Mouse (Mus musculus): ENCODE measurements around the gene Wipi1. TPM values are rescaled to one million over a fixed set of nuclear protein-coding genes. Genes with fewer than 3 reads are reported as not detected.

Gene Wipi1
- polyA plus RNA-seq, 1 experiment from 2014 or later = 18.2 TPM

DNA sequence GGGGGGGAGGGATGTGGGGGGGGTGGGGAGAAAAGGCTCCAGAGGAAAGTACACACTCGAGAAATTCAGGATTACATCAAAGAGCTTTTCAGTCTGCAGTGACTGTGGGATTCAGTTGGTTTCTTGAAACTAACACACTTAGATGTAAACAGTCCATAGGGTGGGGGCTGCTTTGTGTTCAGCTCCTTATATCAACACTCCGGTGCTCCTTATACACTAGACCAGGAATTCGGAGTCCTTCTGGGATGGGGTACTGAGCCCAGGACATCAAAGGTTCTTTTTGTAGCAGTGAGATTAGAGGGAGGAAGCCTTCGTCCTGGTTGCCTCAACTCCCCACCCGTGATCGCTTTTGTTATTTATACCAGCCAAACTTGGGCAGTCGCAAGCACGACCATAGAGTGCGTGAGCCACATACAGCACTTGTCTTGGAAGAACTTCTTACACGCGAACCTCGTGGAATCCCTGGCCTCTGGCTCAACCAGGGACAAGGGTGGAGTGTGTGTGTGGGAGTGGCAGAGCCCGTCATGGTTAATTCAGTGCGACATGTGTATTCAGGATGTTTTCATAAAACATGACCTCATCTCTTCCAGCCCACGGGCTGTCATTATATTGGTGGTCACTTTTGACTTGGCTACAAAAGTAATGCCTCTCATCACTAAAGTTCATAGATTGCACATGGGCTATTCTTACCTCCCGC is 65.3 kb downstream of the Wipi1 start:
- DNase-seq (ENCODE audit: low spot score) (no peak), ATAC-seq (replicated peaks; ENCODE audit: low FRiP score, low TSS enrichment, low read depth) (no peak)
- Histone ChIP-seq H3K27me3 (replicated peaks; ENCODE audit: control insufficient read depth, insufficient read depth, low read length) (no peaks in the 10 kb centered on the region), H3K4me1 (replicated peaks; ENCODE audit: control insufficient read depth, insufficient read depth, low read length) (0 out of 2 replicates have a peak, but pooled peaks cover 7% of the 10 kb centered on the region), H3K4me3 (ENCODE audit: low read depth, low read length) (no peak overlapping the region), H3K9ac (ENCODE audit: low read length) (no peak overlapping the region), H3K4me2 (ENCODE audit: low read length) (no peak overlapping the region), H3K27ac (ENCODE audit: low read depth) (no peak overlapping the region), H3K36me3 (ENCODE audit: control insufficient read depth, insufficient read depth, low read length) (no peaks in the 10 kb centered on the region), H3K9me3 (ENCODE audit: control insufficient read depth, low read length) (no peaks in the 10 kb centered on the region)
- 50% methylated on average over 16 of the region's 16 CpGs for WGBS

DNA sequence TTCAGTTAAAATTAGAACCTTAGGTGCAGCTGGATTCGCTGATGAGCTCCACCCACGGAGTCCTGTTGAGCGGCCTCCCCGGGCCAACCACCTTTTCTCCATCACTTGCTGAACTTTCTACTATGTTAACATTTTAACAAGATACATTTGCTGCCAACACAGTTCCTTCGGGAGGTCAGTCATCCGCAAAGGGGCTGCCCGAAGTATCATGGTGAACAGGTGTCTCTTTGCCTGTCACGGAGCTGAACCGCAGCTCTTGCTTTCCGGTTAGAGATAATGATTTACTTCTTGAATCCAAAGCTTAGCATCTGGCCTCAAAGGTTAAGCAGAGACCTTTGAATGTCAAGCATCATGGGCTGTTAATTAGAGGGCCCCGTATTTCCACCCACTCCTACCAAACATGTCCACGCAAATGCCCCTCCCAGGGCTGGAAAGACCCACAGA is 66.0 kb downstream of the Wipi1 start:
- DNase-seq (ENCODE audit: low spot score) (no peak), ATAC-seq (replicated peaks; ENCODE audit: low FRiP score, low TSS enrichment, low read depth) (no peak)
- Histone ChIP-seq H3K9me3 (ENCODE audit: control insufficient read depth, low read length) (no peaks in the 10 kb centered on the region), H3K4me1 (replicated peaks; ENCODE audit: control insufficient read depth, insufficient read depth, low read length) (0 out of 2 replicates have a peak, but pooled peaks cover 7% of the 10 kb centered on the region), H3K9ac (ENCODE audit: low read length) (no peak overlapping the region), H3K4me2 (ENCODE audit: low read length) (no peak overlapping the region), H3K27me3 (replicated peaks; ENCODE audit: control insufficient read depth, insufficient read depth, low read length) (no peaks in the 10 kb centered on the region), H3K27ac (ENCODE audit: low read depth) (no peak overlapping the region), H3K4me3 (ENCODE audit: low read depth, low read length) (no peak overlapping the region), H3K36me3 (ENCODE audit: control insufficient read depth, insufficient read depth, low read length) (no peaks in the 10 kb centered on the region)
- 30% methylated on average over 12 of the region's 12 CpGs for WGBS

DNA sequence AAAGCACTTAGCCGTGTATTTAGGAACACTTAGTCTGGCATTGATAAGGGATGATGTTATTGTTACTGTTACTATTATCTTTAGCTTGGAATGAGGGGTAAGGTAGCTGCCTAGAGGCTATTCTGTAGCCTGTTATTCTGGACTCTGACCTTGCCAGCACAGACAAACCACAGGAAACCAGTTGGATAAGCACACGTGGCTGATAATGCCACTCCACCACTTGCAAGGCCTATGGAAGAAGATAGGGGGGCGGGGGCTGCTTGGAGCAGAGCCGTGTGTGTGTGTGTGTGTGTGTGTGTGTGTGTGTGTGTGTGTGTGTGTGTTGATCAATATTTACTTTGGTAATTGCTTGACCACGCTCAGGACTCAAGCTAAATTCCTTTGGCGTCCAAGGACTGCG is 66.5 kb downstream of the Wipi1 start:
- WGBS = 51% methylated on average over 7 of the region's 7 CpGs
- ATAC-seq (replicated peaks; ENCODE audit: low FRiP score, low TSS enrichment, low read depth) = peak; percentile 56; the same call in 1 of the 2 replicates
- H3K27ac ChIP-seq (ENCODE audit: low read depth) = no peak overlapping the region
- H3K36me3 ChIP-seq (ENCODE audit: control insufficient read depth, insufficient read depth, low read length) = no peaks in the 10 kb centered on the region
- H3K4me1 ChIP-seq (replicated peaks; ENCODE audit: control insufficient read depth, insufficient read depth, low read length) = 0 out of 2 replicates have a peak, but pooled peaks cover 7% of the 10 kb centered on the region
- no peak overlapping the region for H3K4me3 ChIP-seq (ENCODE audit: low read depth, low read length)
- H3K4me2 ChIP-seq (ENCODE audit: low read length) = no peak overlapping the region
- no peaks in the 10 kb centered on the region for H3K27me3 ChIP-seq (replicated peaks; ENCODE audit: control insufficient read depth, insufficient read depth, low read length)
- DNase-seq (ENCODE audit: low spot score) = no peak
- no peaks in the 10 kb centered on the region for H3K9me3 ChIP-seq (ENCODE audit: control insufficient read depth, low read length)
- H3K9ac ChIP-seq (ENCODE audit: low read length) = no peak overlapping the region

DNA sequence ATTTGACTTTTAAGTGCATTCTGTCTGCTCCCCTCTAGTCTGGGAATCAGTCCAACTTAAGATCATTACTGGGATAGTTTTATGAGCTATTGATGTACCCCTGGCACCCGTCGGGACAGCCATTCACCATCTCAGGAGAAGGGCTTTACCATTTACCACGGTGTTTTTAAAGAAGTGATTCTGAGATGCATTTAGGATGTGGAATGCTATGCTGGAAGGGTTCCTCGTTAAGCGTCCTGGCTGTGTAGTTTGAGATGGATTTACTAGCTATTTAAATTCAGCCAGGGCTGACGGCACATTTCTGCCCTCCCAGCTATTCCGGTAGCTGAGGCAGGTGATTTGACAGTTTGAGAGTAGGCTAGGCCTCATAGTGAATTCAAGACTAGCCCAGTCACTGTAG is 67.3 kb downstream of the Wipi1 start:
- Histone ChIP-seq H3K9ac (ENCODE audit: low read length) (no peak overlapping the region), H3K27ac (ENCODE audit: low read depth) (no peak overlapping the region), H3K9me3 (ENCODE audit: control insufficient read depth, low read length) (no peaks in the 10 kb centered on the region), H3K4me1 (replicated peaks; ENCODE audit: control insufficient read depth, insufficient read depth, low read length) (0 out of 2 replicates have a peak, but pooled peaks cover 7% of the 10 kb centered on the region), H3K4me2 (ENCODE audit: low read length) (no peak overlapping the region), H3K36me3 (ENCODE audit: control insufficient read depth, insufficient read depth, low read length) (no peaks in the 10 kb centered on the region), H3K27me3 (replicated peaks; ENCODE audit: control insufficient read depth, insufficient read depth, low read length) (no peaks in the 10 kb centered on the region), H3K4me3 (ENCODE audit: low read depth, low read length) (no peak overlapping the region)
- ATAC-seq (replicated peaks; ENCODE audit: low FRiP score, low TSS enrichment, low read depth) (no peak), DNase-seq (ENCODE audit: low spot score) (no peak)
- 61% methylated on average over 7 of the region's 7 CpGs for WGBS

DNA sequence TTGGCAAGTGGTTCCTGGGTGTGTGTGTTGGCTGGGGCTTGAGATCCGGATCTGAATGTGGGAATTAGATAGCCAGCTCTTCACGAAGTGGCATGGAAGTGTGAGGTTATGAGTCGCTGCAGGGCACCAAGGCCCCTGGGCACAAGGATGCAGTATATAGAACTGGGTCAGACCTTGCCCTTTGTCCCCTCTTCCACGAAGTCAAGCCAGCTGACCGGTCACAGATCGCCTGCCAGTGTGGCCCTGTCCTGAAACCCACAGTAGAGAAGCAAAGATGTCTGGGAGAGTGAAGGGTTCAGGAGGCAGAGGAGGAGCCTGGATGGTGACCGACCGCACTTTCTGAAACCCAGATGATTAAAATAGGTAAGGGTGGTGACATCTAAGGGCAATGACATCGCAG is 68.3 kb downstream of the Wipi1 start:
- no peak overlapping the region for H3K4me2 ChIP-seq (ENCODE audit: low read length)
- 0 out of 2 replicates have a peak, but pooled peaks cover 7% of the 10 kb centered on the region for H3K4me1 ChIP-seq (replicated peaks; ENCODE audit: control insufficient read depth, insufficient read depth, low read length)
- H3K9ac ChIP-seq (ENCODE audit: low read length) = no peak overlapping the region
- no peaks in the 10 kb centered on the region for H3K27me3 ChIP-seq (replicated peaks; ENCODE audit: control insufficient read depth, insufficient read depth, low read length)
- WGBS = 84% methylated on average over 9 of the region's 9 CpGs
- H3K4me3 ChIP-seq (ENCODE audit: low read depth, low read length) = no peak overlapping the region
- no peak for DNase-seq (ENCODE audit: low spot score)
- no peak overlapping the region for H3K27ac ChIP-seq (ENCODE audit: low read depth)
- no peaks in the 10 kb centered on the region for H3K9me3 ChIP-seq (ENCODE audit: control insufficient read depth, low read length)
- no peak for ATAC-seq (replicated peaks; ENCODE audit: low FRiP score, low TSS enrichment, low read depth)
- no peaks in the 10 kb centered on the region for H3K36me3 ChIP-seq (ENCODE audit: control insufficient read depth, insufficient read depth, low read length)

DNA sequence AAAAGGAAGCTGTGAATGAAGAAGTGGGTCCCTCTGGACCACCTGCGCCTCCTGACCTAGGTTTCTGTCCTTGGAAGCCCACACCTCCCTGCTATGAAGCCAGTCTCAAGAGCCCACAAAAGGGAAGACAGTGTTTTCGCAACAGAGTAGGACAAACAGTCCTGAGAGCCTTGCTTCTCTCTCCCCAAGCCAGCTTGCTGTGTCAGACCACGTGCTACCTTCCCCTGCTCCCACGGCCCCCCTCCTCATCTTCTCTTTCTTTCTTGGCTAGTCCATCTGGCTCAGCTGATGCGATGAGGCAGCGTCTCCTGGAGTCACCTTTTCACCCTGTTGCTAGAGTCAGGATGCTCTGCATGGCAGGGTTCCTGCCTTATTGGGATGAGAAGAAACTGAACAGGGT is 72.5 kb downstream of the Wipi1 start:
- ATAC-seq (replicated peaks; ENCODE audit: low FRiP score, low TSS enrichment, low read depth) (no peak), DNase-seq (ENCODE audit: low spot score) (no peak)
- H3K4me1 ChIP-seq (replicated peaks; ENCODE audit: control insufficient read depth, insufficient read depth, low read length) = no peaks in the 10 kb centered on the region
- H3K4me3 ChIP-seq (ENCODE audit: low read depth, low read length) = no peak overlapping the region
- no peaks in the 10 kb centered on the region for H3K9me3 ChIP-seq (ENCODE audit: control insufficient read depth, low read length)
- no peak overlapping the region for H3K9ac ChIP-seq (ENCODE audit: low read length)
- H3K4me2 ChIP-seq (ENCODE audit: low read length) = no peak overlapping the region
- H3K27ac ChIP-seq (ENCODE audit: low read depth) = no peak overlapping the region
- no peaks in the 10 kb centered on the region for H3K36me3 ChIP-seq (ENCODE audit: control insufficient read depth, insufficient read depth, low read length)
- no peaks in the 10 kb centered on the region for H3K27me3 ChIP-seq (replicated peaks; ENCODE audit: control insufficient read depth, insufficient read depth, low read length)
- 47% methylated on average over 6 of the region's 6 CpGs for WGBS

DNA sequence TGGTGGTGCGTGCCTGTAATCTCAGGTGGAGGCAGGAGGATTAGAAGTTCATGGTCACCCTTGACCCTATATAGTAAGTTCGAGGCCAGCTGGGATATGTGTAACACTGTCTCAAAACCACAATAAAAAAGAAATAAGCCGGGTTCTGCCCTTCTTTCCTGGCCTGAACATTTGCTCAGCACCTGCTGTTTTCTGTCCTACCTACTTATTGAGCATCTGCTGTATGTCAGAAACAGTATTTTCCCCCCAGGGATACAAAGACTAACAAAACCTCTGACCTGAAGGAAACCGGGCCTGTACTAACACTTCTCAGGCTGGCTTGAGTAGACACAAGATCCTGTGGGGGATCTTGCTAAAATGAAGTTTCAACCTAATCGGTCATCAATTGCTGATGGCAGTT is 74.8 kb downstream of the Wipi1 start:
- Histone ChIP-seq H3K27me3 (replicated peaks; ENCODE audit: control insufficient read depth, insufficient read depth, low read length) (no peaks in the 10 kb centered on the region), H3K4me3 (ENCODE audit: low read depth, low read length) (no peak overlapping the region), H3K9ac (ENCODE audit: low read length) (no peak overlapping the region), H3K4me1 (replicated peaks; ENCODE audit: control insufficient read depth, insufficient read depth, low read length) (no peaks in the 10 kb centered on the region), H3K9me3 (ENCODE audit: control insufficient read depth, low read length) (no peaks in the 10 kb centered on the region), H3K4me2 (ENCODE audit: low read length) (no peak overlapping the region), H3K27ac (ENCODE audit: low read depth) (no peak overlapping the region), H3K36me3 (ENCODE audit: control insufficient read depth, insufficient read depth, low read length) (no peaks in the 10 kb centered on the region)
- DNase-seq (ENCODE audit: low spot score) (no peak), ATAC-seq (replicated peaks; ENCODE audit: low FRiP score, low TSS enrichment, low read depth) (no peak)
- WGBS = 59% methylated on average over 5 of the region's 5 CpGs

DNA sequence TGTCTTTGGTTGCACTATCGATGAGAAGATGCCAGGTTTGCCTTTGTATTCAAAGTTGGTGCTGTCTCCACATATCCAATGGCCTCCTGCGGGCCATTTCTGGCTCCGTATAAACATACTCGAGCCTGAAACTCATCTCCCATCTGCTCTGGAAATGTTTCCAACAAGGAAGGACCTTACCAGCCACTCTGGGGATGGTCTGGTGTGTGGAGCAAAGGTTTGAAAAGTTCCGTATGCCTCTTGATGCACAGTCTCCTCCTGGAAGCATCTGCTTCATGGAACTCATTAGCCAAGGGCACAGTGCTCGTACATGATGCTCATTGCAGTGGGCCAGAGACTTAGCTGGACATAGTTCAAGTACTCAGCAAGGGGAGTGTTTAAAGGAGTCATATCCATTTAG is 75.8 kb downstream of the Wipi1 start:
- WGBS = 84% methylated on average over 6 of the region's 6 CpGs
- no peak overlapping the region for H3K4me2 ChIP-seq (ENCODE audit: low read length)
- H3K9ac ChIP-seq (ENCODE audit: low read length) = no peak overlapping the region
- no peaks in the 10 kb centered on the region for H3K36me3 ChIP-seq (ENCODE audit: control insufficient read depth, insufficient read depth, low read length)
- DNase-seq (ENCODE audit: low spot score) (no peak), ATAC-seq (replicated peaks; ENCODE audit: low FRiP score, low TSS enrichment, low read depth) (no peak)
- H3K4me1 ChIP-seq (replicated peaks; ENCODE audit: control insufficient read depth, insufficient read depth, low read length) = no peaks in the 10 kb centered on the region
- H3K4me3 ChIP-seq (ENCODE audit: low read depth, low read length) = no peak overlapping the region
- no peaks in the 10 kb centered on the region for H3K27me3 ChIP-seq (replicated peaks; ENCODE audit: control insufficient read depth, insufficient read depth, low read length)
- H3K9me3 ChIP-seq (ENCODE audit: control insufficient read depth, low read length) = no peaks in the 10 kb centered on the region
- H3K27ac ChIP-seq (ENCODE audit: low read depth) = no peak overlapping the region

DNA sequence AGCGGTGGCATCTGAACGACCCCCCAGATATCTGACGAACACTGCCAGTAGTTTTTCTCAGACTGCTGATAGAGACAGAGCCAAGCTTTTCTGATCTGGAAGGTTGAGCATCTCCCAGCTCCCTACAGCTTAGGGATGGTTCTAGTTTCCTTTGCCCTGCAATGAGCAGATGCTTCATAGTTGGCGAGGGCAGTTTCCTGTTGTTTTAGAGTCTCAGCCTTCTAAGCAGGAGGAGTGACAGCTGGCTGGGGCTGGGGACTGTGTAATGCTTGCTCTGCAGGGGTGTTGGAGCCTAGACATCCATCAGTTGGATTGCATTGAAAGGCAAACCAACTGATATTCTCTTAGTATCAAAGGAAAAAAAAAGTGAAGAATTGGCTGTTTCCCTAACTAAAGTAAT is 81.7 kb downstream of the Wipi1 start:
- H3K9me3 ChIP-seq (ENCODE audit: control insufficient read depth, low read length) = no peaks in the 10 kb centered on the region
- no peaks in the 10 kb centered on the region for H3K4me1 ChIP-seq (replicated peaks; ENCODE audit: control insufficient read depth, insufficient read depth, low read length)
- H3K4me2 ChIP-seq (ENCODE audit: low read length) = no peak overlapping the region
- no peaks in the 10 kb centered on the region for H3K27me3 ChIP-seq (replicated peaks; ENCODE audit: control insufficient read depth, insufficient read depth, low read length)
- WGBS = 85% methylated on average over 4 of the region's 4 CpGs
- DNase-seq (ENCODE audit: low spot score) = no peak
- no peaks in the 10 kb centered on the region for H3K36me3 ChIP-seq (ENCODE audit: control insufficient read depth, insufficient read depth, low read length)
- ATAC-seq (replicated peaks; ENCODE audit: low FRiP score, low TSS enrichment, low read depth) = no peak
- H3K27ac ChIP-seq (ENCODE audit: low read depth) = no peak overlapping the region
- H3K9ac ChIP-seq (ENCODE audit: low read length) = no peak overlapping the region
- H3K4me3 ChIP-seq (ENCODE audit: low read depth, low read length) = no peak overlapping the region

Measured in intestine, embryonic 14.5 days (tissue).